Mouse (Mus musculus): ENCODE results near the gene Coq5.

Coq5 gene

GRCm38 (mm10) chr5:115312816-115313667 lies 33.6 kb downstream of the Coq5 start:
- DNase-seq (ENCODE audit: low read depth), result no peak

DNA sequence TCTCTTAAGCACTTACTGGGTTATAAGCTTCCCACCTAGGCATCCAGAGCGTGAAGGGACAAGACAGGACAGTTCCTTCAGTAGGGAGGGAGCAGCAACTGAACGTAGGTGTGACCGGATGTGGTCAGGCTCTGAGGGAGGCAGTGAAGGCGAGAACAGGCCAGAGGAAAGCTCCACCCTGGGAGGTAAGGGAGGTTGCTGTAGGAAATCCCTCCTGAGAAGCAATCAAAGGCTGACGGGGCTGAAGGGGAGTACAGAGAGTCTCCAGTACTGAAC lies 34.1 kb downstream of the Coq5 start:
- DNase-seq (ENCODE audit: low read depth), result no peak

GRCm38 (mm10) chr5:115316968-115317644 lies 37.6 kb downstream of the Coq5 start:
- DNase-seq (ENCODE audit: low read depth), result no peak

GRCm38 (mm10) chr5:115317645-115318328 lies 38.3 kb downstream of the Coq5 start:
- no peak for DNase-seq (ENCODE audit: low read depth)

GRCm38 (mm10) chr5:115319004-115319940 lies 39.8 kb downstream of the Coq5 start:
- peak; percentile 85 for DNase-seq (ENCODE audit: low read depth)

- DNase-seq (ENCODE audit: low read depth), result no peak
Observed at GRCm38 (mm10) chr5:115326256-115326831, 46.9 kb downstream of the Coq5 start.

GRCm38 (mm10) chr5:115326875-115327609 lies 47.6 kb downstream of the Coq5 start, which contains the start of gene Srsf9:
Gene Srsf9 (plus strand): TSS chr5:115327177.
- DNase-seq (ENCODE audit: low read depth), result peak; percentile 65

DNA sequence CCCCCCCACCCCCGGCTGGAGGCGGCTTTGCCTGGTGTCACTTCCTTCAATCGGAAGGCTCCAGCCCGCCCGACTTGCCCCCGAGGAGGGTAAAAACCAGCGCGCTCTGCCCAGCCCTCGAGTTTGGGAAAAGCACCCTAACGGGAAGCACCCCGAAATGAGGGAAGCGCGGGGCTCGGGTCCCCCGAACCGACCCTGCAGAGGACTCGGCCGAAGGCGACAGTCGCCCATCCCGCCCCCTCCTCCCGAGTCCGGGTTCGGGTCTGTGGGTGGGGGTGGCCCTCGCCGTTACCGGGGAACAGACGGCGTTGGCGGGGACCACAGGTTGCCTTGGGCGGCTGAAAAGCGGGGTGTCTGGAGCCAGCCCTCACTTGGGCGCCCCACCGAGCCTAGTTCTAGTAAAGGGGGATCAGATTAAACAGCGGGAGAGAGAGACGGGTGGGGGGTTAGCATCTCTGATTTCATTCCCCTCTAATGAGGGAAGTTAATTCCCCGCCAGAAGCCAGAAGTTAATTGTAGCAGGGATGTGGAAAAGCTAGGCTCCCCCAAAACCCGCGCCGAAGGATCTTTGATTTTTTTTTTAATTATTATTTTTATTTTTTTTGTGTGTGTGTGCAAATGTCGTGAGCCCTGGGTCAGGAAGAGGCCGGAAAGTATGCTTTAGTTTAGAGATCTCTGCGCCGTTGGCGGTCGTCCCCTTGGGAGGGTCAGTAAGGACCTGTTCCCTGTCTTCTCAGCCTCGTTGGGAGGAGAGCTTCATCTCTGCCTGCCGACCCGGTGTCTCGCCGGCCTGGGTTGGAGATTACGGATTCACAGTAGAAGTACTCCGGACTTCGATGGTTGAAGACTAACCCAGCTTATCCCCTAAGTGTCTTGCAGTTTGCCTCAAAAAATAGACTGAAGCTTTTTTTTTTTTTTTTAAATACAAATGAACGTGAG lies 48.4 kb downstream of the Coq5 start:
- no peak for DNase-seq (ENCODE audit: low read depth)

- DNase-seq (ENCODE audit: low read depth), result no peak
Observed at GRCm38 (mm10) chr5:115330955-115331354, 51.5 kb downstream of the Coq5 start.

- DNase-seq (ENCODE audit: low read depth), result no peak
Observed at GRCm38 (mm10) chr5:115333626-115334025, 54.2 kb downstream of the Coq5 start.

DNA sequence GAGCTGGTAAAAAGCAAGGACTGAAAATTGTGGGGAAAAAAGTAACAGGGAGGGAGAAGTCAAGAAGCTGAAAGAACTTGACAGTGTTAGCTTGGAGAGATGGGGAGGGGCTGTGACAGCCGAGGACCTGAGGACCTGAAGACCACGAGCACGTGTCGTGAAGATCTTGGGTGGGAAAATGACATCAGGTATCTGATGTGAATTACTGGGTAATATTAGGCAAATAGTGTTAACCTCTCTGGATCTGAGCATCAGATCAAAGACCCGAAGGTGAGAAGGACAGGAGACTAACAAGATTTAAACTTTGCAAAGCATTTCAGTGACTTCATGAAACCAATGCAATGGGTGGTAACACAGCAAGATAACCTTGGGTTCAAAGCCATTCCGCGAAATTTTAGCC lies 60.5 kb downstream of the Coq5 start:
- DNase-seq (ENCODE audit: low read depth), result no peak

DNA sequence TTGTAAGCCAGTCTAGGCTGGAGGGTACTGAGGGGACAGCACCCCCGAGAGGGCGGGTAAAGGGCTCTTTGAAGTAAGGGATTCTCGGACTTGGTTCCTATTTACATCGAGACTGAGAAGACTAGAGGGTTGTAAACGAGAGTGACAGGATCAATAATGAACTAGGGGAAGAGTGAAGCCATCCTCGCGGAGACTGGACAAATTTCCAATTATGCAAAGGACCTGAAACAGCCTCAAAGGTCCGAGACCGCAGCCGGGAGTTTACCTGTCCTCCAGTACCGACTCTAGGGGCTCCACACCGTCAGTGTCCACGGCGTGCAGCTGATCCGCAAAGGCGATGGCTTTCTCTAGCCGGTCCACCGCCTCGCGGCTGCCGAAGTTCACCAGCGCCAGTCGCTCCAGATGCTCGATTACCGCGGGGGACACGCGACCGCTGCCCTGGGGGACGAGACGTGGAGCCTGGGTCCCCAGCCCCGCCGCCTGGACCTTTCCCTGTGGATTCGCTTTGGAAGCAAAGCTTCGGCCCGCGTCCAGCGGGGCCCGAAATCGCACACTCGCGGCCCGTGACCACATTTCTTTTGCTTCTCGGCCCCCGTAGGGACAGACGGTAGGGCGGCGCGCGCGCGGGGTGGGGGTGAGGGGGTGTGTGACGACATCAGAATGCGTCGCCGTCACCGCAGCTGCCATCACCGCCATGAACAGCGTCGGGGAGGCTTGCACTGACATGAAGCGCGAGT lies 61.3 kb downstream of the Coq5 start, which contains the start of the genes Gatc and Triap1:
Gene Gatc (minus strand): TSS at position 602 of the 737 bp plus-strand sequence.
Gene Triap1 (plus strand): TSS at position 649 of the 737 bp plus-strand sequence.
- DNase-seq (ENCODE audit: low read depth), result peak; percentile 53

- DNase-seq (ENCODE audit: low read depth), result no peak
Observed at GRCm38 (mm10) chr5:115341314-115342165, 62.1 kb downstream of the Coq5 start.
